Mouse (Mus musculus) thymus, adult 2 months (tissue): Measurements from ENCODE around the gene Kif5a.

Source experiments
- CTCF ChIP-seq: fragments of 200-500 bp; IDR thresholded peaks from 2 replicates; pipeline ENCODE4 v1.5.1; 2012; ENCODE audit warnings: mild to moderate bottlenecking, control low read depth, low read length, moderate library complexity, borderline replicate concordance; ENCODE audit not compliant: control insufficient read depth, poor library complexity, insufficient read depth; ENCODE audit errors: extremely low read depth
- POLR2A ChIP-seq: fragments of 200-500 bp; IDR thresholded peaks from 2 replicates; pipeline ENCODE4 v1.6.1; 2012; ENCODE audit warnings: mild to moderate bottlenecking, low read length, control low read depth, moderate library complexity; ENCODE audit not compliant: control insufficient read depth, poor library complexity, insufficient read depth; ENCODE audit errors: extremely low read depth

DNA sequence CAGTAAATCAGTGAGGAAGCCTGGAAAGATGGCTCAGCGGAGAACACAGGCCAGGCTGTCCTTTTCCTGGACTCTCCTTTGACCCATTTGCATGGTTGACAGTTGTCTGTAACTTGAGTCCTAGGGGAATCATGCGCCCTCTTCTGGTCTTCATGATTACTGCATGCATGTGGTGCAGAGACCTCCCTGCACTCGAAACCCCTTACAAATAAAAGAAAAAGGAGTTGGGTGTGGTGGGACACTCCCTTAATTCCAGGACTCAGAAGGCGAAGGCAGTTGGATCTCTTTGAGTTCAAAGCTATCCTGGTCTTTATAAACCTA lies 49.2 kb upstream of the Kif5a start:
- no peak for TF ChIP-seq POLR2A
- no peak for TF ChIP-seq CTCF
